Mouse (Mus musculus) CD4-positive, CD25-positive, alpha-beta regulatory T cell, adult 4 months (primary cell): ENCODE data around the gene Adcy9. TPM values are rescaled to one million over a fixed set of nuclear protein-coding genes. Genes with fewer than 3 reads are reported as not detected.
"Not testable (repeated sequence)": the region's sequence is repeated elsewhere in the genome, so short reads cannot be mapped to it uniquely, and the experiment has no call there.

Source experiments
- ATAC-seq: one replicate; pipeline ENCODE4 v1.8.0; 2017
- polyA plus RNA-seq, 2 experiments: library from polyadenylated mRNA; unstranded; fragments of 100-300 nt; shearing (Covaris generic); gene quantifications; one replicate each; pipeline ENCODE4 v1.2.1; 2017

The Adcy9 gene
- polyA plus RNA-seq, 2 experiments from 2014 or later: 0.52 to 0.70 TPM

- ATAC-seq: no peak
These were observed 152.2 kb downstream of the Adcy9 start for GRCm38 (mm10) chr16:4267857-4268666.

GRCm38 (mm10) chr16:4267453-4267852 lies 152.8 kb downstream of the Adcy9 start:
- no peak for ATAC-seq

GRCm38 (mm10) chr16:4265351-4265750 lies 154.9 kb downstream of the Adcy9 start:
- ATAC-seq: no peak

- no peak for ATAC-seq
These were observed 156.8 kb downstream of the Adcy9 start for GRCm38 (mm10) chr16:4263486-4263885.

GRCm38 (mm10) chr16:4257546-4257945 lies 162.8 kb downstream of the Adcy9 start:
- ATAC-seq: no peak

- ATAC-seq: no peak
These were observed 171.5 kb downstream of the Adcy9 start for GRCm38 (mm10) chr16:4248791-4249190.

GRCm38 (mm10) chr16:4245241-4245640 lies 175.1 kb downstream of the Adcy9 start:
- ATAC-seq: not testable (repeated sequence)

Other genes starting within 250 kb of the Adcy9 start
- 10 to 100 TPM; 77.5 to 84.9 TPM for gene Crebbp, start 206.5 kb downstream of the Adcy9 start, polyA plus RNA-seq
- gene Srl, start 121.3 kb upstream of the Adcy9 start, polyA plus RNA-seq: under 1 TPM; 0.42 to 0.97 TPM
- gene Tfap4, start 139.4 kb upstream of the Adcy9 start, polyA plus RNA-seq: 1 to 10 TPM; 6.5 to 7.3 TPM
- gene Glis2, start 174.2 kb upstream of the Adcy9 start, polyA plus RNA-seq: under 1 TPM in 1 of 2 experiments, not detected in 1; 0.73 TPM
- gene Pam16, start 204.5 kb upstream of the Adcy9 start, polyA plus RNA-seq: 10 to 100 TPM; 35.7 TPM
- gene Vasn, start 219.4 kb upstream of the Adcy9 start, polyA plus RNA-seq: 1 to 10 TPM; 2.2 to 2.9 TPM
- gene Dnaja3, start 219.5 kb upstream of the Adcy9 start, polyA plus RNA-seq: 10 to 100 TPM; 24.4 to 29.0 TPM